Mouse (Mus musculus): ENCODE results near the gene Mcam. TPM values are rescaled to one million over a fixed set of nuclear protein-coding genes. Genes with fewer than 3 reads are reported as not detected.
A peak's percentile ranks its signal among the peaks of the same experiment; 100 is the strongest.

Mcam gene
- 182 and 219 TPM in 2 replicates for polyA plus RNA-seq (2012; rRNA removed)

DNA sequence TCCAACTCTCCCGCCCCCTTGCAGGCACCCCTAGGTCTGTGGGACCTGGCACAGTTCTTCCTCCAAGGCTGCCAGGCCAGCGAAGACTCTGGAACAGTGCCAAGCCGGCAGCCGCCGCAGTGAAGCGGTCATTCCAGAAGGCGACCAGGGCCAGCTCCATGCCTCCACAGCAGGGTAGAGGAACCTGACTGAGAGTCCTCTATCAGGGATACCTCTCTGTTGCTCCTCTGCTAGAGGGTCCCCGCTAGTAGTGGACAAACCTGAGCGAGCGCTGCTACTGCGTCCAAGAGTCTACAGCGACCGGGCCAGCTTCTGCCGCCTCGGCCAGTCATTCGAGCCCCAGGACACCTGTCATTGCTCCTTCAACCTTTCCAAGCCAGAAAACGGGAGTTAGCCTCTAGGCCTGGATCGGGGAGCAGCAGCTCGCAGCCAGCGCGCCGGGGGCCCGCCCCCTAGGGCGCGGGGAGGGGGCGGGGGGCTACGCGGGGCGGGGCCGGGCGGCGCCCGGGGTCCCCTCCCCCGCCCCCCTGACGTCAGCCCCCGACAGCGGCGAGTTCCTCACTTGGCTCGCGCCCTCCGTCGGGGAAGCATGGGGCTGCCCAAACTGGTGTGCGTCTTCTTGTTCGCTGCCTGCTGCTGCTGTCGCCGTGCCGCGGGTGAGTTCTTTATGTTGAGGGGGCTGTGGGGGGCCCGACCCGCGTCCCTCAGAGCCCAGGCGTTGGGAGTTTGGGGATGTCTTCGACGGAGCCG, at the start of gene Mcam:
TSS of gene Mcam (plus strand) at position 369 of the 750 bp plus-strand sequence.
- DNase-seq (ENCODE audit: low spot score), result peak; percentile 56

DNA sequence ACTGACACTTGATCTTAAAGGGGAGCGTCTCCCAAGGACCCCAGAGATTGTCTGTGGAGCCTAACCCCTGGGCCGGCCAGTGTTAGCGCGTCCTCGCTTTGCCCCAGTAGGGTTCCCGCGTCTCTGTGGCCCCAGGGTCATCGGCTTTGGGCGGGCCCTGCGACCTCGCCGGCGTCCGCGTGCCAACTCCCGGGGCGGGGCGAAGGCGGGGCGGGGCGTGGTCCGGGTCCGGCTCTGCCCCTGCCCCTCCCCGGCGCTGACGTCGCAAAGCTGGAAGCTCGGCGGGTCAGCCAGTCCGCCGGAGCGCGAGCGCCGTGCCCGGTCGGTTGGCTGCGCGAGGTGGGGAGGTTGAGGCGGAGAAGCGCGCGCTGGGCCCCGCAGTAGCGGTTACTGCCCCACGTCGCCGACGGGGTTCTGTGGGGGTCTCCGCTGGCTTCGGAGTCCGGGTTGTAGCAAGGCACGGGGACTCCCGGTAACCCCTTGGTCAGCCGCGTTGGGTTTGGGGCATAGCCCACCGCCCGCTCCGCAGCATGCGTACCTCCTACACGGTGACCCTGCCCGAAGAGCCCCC, 49.5 kb upstream of the Mcam start:
- DNase-seq (ENCODE audit: low spot score), result peak; percentile 94

DNA sequence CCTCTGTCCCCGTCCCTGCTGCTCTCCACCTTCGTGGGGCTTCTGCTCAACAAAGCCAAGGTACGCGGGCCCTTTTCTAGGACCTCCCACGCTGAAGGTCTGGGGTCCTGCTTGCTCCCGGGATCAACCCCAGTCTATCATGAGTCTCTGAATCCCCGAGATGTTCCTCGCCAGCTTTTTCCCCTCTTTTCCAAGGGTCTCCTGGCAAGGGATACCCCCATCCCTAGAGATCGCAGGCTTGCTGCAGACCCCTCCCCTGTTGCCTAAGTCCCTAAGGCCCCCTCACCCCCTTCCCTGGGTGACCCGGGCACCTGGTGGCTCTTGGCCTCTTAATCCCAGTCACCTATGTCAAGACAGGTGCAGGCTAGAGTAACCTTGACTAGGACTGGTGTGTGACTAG, 49.0 kb upstream of the Mcam start:
- DNase-seq (ENCODE audit: low spot score), result no peak

DNA sequence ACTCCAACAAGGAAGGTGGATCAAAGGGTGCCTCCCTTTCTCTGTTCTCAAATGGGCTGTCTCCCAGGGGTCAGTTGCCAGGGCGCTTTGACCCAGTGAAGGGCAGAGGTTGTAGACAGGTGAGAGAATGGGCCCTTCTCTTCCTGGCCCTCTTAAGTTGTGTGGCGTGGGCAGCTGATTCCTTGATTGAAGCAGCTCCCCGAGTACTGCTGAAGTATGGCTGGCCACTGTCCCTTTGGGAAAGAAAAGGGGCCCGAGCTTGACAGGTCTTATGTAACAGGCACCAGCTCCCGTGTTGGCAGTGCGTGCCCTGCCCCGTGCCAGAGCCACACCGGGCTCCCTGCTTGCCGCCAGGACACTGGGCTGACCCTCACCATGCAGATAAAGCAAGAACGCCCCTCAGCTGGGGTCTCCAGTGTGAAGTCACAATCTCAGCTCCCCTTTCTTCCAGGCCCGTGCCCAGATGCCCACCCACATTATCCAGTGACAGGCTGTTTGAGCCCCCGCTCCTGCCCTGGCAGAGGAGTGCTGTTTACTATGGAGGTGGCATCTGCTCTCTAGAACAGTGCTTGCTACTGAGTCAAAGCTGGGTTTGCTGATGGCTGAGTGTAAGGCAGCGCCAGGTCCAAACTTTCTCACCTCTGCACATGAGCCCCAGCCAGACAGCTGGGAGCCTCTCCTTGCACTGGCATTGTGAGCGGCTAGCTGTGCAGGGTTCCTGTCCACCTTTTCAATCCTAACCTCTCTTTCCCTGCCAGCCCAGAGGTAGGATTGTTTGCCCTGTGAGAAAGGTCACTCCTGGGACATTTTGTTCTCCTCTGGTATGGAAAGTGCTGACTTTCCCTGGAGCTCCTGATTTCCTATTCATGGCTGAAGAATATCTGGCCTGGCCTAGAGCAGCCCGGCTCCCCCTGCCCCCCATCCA, 48.3 kb upstream of the Mcam start:
- DNase-seq (ENCODE audit: low spot score), result no peak

DNA sequence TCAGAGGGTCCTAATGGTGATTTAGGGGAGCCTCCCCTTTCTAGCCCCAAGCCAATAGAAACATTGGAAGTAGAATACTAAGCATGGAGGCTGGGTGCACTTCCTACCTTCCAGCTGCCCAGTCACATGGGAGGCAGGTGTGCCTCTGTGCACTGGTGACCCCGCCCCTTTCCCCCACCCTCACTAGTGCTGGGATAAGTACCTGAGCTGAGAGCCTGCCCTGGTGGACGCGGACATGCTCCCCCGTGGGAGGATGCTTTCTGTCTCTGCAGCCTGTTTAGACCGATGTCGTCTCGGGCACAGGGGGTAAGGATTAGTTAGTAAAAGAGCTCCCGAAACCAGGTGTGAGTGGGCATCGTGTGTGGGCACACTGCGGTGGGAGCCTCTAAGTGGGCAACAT, 47.3 kb upstream of the Mcam start:
- DNase-seq (ENCODE audit: low spot score), result no peak

DNA sequence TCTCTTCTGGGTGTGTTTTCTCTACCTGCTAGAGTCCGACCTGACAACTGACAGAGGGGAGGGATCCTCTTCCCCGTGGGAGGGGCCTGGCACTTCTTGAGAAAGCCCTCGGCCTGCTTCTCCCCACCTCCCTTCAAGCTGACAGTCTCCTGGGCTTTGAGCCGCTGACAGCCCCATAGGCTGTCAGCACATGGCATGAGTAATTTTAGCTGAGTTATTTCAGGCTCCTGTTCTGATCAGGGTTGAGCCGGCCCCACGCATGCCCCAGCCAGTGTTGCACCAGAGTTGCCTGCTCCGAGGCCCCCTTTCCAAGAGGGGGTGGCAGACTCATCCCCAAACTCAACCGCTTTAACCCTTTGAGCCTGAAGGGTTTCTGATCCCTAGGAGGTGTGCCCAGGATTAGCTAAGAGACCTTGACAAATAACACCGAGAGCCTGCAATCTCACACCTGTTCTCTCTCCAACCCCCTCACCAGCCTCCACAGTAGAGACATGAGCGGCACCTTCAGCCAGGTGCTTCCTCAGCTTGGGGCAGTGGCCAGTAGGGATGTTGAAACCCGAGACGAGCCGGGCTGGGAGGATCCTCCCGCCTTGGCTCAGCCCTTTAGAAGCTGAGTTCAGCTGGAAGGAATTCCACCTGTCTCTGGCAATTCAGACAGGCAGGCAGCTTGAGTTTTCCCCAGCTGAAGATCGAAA, 46.4 kb upstream of the Mcam start:
- DNase-seq (ENCODE audit: low spot score), result no peak

DNA sequence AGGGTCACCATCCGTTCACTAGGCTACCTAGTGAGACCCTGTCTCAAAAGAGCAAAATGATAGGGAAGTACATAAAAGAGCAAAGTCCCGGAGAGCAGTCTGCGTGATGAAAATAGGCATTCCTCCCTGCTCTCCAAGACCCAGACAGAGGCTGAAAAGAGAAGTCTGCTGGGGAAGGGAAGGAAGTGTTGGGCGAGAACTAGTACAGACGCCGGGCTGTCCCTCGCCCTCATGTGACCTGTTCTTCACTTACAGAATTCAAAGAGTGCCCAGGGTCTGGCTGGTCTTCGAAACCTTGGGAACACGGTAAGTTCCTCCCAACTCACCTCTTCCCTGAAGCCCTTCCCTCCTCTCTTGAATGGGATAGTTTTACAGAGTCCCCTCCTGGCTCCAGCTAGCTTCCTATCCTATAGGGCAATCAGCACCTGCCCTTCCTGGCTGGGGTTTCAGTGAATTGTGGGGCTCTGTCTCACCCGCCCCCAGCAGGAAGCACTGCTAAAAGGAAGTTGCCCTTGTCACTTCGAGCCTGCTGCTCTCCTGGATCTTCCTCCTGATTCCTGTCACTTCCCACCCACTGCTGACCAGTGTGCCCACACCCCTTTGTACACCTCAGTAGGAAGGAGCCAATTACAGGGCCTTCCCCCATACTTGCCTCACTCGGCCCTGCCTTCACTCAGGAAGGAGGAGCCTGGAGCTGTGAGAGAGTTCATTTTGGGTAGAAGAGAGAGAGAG, 45.2 kb upstream of the Mcam start:
- no peak for DNase-seq (ENCODE audit: low spot score)

DNA sequence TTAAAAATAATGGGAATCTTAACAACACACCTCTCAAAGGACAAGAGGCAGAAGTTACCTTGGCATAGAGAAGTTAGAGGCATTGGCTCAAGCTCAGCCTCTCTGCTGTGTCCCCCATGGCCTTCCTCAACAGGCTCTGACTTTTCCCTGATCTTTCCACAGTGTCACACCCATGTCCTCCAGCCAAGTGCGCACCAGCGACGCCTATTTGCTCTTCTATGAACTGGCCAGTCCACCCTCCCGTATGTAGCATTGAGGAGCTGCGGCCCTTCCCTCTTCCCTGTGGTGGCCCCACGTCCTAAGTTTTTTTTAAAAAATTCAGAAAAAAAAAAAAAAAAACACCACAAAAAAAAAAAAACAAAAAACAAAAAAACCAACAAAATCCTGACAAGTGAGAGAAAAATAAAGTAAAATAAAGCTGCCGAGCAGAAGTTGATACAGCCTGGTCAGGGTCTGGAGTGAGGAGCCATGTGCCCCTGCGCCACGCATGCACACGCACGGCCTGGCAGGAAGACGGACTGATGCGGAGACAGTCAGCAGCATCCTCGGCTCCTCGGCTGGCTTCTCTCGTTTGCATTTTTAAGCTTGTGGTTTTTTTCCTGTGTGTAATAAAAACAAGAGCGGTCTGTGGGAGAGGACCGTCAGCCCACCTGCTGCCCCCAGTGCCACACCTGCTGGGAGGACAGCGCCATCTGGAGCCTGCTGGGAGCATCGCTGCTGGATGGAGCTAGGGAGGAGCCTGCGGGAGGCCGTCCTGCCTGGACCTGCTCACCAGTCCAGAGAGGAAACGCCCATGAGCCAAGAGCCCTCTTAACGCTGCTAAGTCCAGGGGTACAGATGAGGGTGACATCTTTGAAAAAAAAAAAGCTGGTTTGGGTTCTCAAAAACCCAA, 40.4 kb upstream of the Mcam start:
- DNase-seq (ENCODE audit: low spot score), result no peak

DNA sequence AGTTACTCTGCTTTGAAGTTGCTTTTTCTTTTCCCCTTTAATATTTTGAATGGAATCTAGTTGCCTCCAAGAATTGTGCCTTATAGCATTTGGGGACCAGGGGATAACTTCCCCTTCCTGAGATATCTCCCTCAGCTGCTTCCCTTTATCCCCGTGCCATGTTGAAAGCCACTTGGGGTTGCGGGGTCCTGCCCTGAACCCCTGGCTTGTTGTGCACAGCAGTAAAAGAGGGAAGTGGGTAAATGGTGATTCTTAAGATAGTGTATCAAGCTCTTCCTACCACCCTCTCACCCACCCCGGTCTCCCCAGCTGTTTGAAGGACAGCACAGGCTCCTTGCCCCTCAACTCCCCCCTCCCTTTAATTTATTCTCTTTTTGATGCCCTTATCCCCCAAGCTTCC, 39.5 kb upstream of the Mcam start:
- no peak for DNase-seq (ENCODE audit: low spot score)

DNA sequence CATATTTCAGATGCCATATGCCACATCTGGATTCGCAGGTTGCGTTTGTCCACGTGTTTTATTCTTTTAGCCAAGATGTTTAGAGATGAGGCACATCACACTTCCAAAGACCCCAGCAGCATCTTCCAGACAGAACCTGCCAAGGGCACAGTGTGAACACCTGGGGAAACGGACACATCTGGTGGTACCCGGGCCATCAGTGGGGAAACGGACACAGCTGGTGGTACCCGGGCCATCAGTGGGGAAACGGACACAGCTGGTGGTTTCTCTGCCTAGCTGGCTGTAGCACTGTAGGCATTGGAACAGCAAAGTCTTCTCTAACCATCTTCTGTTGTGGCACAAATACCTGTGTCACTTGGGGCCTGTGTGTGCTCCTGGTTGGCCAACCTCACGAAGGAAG, 38.5 kb upstream of the Mcam start:
- no peak for DNase-seq (ENCODE audit: low spot score)

DNA sequence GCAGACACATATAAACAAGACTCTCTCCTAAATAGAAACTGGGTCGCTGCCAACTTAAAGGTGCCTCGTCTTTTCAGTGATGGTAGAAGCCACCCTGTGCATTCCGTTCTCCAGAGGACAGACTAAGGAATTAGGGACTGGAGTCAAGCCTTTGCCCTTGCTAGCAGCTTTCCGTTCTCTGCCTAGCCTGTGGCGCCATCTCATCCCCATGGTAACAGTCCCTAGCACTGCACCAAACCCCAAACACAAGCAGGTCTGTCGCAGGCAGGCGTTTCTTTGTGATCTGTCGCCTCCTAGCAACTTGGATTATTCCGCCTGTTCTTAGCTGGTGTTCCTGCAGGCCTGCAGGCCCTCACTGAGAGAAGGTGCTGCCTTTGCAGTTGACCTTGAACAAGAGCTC, 37.7 kb upstream of the Mcam start:
- no peak for DNase-seq (ENCODE audit: low spot score)

DNA sequence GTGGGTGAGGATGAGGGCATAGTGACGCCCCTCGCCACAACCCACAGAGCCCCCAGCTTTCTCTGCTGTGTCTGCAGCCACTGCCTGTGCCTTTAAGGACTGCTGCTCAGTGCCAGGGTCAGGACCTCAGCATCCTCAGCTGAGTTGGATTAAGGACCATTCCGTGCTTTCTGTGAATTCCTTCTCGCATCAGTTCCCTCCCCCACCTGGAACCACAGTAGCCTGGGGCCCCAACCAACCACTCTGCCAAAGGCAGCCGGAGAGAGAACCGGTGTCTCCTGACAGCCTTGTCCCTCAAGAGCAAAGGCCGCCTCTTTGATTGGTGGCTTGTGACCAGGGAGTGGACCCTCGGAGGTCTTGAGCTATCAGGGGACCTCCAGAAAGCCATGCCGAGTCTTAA, 32.8 kb upstream of the Mcam start, which contains the start of gene Mfrp:
TSS of gene Mfrp (plus strand) at position 240 of the 400 bp plus-strand sequence.
- no peak for DNase-seq (ENCODE audit: low spot score)

DNA sequence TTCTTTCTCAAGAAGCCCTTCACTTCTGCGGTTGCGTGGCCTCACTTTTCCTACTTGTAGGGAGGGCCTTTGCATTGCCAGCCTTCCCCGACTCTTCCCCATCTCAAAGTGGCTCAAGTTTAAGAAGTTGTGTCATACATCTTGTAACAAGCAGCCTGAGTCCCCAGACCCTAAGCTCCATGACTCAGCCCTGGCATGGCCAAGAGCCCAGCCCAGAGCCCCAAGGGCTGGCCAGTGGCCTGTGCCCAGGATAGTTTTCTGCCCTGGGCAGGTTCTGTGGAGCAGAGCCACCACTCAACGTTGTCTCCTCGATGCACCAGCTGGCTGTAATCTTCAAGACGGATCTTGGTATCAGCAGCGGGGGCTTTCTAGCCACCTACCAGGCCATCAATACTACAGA, 29.4 kb upstream of the Mcam start:
- DNase-seq (ENCODE audit: low spot score), result no peak

DNA sequence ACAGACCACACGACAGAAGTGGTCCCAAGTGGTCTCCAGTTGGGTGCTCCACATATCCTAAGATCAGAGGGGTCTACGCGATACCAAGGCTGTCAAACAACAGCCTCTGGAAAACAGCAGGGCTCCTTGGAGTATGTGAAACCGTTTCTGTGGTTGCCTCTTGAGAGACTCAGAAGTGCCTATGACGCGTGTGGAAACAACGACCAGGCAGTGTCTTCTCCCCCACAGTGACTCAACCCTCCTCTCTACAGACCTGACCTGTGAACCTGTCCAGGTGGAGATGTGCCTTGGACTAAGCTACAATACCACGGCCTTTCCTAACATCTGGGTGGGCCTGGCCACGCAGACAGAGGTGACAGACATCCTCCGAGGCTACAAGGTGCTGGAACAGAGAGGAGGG, 28.5 kb upstream of the Mcam start:
- DNase-seq (ENCODE audit: low spot score), result no peak

DNA sequence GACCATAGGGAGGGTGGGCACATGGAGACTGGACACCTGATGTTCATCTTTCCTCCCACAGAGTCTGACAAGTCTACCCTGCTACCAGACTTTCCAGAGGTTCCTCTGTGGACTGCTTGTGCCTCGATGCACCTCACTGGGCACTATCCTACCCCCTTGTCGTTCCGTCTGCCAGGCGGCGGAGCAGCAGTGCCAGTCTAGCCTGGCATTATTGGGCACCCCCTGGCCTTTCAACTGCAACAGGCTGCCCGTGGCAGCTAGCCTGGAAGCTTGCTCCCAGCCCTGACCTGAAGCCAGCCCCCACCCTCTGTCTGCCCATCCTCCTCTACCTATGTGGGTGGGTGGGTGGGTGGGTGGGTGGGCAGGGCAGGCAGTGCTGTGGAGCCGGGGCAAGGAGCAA, 28.1 kb upstream of the Mcam start:
- DNase-seq (ENCODE audit: low spot score), result no peak

DNA sequence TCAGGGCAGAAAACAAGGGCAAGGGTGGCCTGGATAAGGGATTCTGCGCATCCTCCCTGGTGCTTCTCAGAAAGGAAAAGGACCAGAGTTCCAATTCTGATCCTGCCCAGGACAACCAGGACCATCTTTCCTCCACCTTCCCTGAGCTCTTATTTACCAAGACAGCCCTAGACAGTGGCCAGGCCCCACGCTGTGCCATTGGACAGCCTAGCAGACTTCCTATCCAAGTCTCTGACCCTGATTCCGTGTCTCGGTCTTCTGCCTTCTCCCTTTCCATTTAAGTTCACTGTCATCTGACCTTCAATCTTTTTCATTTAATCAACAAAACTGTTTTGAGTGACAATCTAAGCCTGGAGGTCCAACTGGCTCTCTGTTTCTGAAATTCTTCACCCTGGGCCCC, 27.7 kb upstream of the Mcam start:
- no peak for DNase-seq (ENCODE audit: low spot score)

DNA sequence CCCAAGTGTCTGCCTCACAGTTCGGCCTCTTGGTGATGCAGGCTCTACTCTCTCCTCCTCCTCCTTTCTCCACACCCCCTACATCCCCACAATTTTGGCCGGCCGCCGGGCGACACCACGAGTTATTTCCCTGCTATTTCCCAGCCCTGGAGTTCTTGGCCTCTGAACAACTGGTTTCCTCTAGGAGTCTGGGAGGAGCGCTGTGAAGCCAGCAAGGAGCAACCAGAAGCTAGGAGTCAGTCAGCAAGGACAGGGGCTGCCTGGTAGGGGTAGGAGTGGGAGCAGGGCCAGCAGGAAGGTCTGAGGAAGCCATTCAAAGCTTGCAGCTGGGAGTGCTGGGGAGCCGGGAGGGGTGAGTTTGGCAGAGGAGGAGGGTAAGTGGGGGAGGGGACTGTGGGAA, 27.2 kb upstream of the Mcam start, which contains the start of gene C1qtnf5:
TSS of gene C1qtnf5 (plus strand) at position 136 of the 400 bp plus-strand sequence.
- no peak for DNase-seq (ENCODE audit: low spot score)

DNA sequence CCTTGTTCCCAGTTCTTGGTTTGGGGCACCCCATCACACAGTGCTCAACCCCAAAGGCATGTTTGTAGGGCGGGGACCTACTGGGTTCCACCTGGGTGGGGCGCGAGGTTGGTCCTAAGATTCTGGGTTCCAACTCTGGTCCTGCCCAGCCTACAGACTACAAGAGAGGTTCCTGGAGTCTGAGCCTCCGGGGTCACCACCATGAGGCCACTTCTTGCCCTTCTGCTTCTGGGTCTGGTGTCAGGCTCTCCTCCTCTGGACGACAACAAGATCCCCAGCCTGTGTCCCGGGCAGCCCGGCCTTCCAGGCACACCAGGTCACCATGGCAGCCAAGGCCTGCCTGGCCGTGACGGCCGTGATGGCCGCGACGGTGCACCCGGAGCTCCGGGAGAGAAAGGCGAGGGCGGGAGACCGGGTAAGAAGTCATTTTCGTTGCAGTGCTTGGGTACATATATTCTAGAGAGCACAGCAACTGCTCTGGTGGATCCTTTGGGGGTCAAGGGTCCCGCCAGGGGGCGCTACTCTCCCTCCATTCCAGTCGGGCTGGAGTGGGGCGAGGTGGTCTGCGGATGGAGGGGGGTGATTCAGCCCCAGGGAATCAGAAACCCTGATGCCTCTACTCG, 26.6 kb upstream of the Mcam start:
- no peak for DNase-seq (ENCODE audit: low spot score)

DNA sequence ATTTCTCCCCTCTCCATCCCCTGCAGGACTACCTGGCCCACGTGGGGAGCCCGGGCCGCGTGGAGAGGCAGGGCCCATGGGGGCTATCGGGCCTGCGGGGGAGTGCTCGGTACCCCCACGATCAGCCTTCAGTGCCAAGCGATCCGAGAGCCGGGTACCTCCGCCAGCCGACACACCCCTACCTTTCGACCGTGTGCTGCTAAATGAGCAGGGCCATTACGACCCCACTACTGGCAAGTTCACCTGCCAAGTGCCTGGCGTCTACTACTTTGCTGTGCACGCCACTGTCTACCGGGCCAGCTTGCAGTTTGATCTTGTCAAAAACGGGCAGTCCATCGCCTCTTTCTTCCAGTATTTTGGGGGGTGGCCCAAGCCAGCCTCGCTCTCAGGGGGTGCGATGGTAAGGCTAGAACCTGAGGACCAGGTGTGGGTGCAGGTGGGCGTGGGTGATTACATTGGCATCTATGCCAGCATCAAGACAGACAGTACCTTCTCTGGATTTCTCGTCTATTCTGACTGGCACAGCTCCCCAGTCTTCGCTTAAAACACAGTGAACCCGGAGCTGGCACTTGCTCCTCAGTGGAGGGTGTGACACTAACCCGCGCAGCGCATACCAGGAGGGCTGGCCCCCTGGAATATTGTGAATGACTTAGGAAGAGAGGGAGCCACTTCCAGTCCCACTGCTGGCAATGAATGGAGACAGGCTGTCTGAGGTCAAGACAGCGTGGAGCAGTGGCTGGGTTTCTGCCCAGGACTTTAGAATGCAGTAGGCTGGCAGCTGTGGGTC, 25.8 kb upstream of the Mcam start:
- DNase-seq (ENCODE audit: low spot score), result no peak
